Mouse (Mus musculus) layer of hippocampus, adult 9-11 months (tissue): ENCODE measurements around the gene Sfpq.

Experiments
- DNase-seq: peaks from one replicate; pipeline ENCODE4 v3.0.0; 2022

Sfpq gene

DNA sequence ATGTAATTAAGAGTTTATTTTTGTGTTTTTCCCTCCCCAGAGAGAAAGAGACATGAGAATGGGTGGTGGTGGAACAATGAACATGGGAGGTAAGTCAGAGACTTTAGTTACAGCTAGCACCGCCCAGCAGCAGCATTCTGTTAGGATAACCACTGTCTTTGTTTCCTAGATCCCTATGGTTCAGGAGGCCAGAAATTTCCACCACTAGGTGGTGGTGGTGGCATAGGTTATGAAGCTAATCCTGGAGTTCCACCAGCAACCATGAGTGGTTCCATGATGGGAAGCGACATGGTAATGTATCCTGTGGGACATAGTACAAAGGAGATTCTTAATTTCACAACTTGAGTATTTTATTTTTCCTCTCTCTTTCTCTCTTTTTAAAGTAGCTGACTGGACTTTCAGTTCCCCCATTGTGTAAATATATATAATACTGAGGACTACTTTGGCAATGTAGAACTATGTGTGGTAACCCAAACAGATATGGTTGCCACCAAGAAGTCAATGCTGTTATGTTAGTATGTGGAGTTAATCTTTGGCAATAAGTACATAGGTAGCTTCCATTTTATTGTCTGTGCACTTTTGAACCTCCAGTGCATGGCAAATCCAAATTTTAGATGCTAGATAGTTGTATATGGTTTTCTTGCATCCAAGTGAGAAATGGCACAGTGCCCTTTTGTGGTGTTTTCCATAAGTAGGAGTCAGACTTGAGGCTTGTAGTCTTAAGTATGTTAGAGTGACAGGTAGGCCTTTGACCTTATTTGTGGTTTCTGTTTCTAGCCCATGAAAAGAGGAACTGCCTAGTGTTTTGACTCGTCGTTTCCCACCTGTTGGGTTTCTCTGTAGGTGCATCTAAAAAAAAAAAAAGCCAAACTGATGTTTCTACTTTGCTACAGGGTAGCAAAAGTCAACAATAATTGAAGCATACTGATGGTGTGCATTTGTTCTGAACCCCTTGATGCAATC, 6.4 kb downstream of the Sfpq start:
- DNase-seq: no peak

DNA sequence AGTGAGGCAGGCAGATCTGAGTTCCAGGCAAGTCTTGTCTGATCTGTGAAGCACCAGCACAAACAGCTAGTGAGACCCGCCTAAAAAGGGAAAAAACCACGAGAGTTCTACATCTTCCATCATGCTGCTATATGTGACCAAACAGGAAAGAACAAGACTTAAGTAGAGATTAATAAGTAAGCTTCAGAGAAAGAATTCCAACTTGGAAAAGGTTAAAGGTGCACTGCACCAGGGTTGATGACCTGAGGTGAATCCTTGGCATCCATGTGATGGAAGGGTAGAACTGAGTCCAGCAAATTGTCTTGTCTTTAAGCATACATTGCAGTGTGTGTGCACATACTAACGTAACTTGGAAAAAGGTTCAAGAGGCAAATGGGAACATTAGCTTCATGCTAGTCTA, 16.0 kb downstream of the Sfpq start:
- no peak for DNase-seq

DNA sequence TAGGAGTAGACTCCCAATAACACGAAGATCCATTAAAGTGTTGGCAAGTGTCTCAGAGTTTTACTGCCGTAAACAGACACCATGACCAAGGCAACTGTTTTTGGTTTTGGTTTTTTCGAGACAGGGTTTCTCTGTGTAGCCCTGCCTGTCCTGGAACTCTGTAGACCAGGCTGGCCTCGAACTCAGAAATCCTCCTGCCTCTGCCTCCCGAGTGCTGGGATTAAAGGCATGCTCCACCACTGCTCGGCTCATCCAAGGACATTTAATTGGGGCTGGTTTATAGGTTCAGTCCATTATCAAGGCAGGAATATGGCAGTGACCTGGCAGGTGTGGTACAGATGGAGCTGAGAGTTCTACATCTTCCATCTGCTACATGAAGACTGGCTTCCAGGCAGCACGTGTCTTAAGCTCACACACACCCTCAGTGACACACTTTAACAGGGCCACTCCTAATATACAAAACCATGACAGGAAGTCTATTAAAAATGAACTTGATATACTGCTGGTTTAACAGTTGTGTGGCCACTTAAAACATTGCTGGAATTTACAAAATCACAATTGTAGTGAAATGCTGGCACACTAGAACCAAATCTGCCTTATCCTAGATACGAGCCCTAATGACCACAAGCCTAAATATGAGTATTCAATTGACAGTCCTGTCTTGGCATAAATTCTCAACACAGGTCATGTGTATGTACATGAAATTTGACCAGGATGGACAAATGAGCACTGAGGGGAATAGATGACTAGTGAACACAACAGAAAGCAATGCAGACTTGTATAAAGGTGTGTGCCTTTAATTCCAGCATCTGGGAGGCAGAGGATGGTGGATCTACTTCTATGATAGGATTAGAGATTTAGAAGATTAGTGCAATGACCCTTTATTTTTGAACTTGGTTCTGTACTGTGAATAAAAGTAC, 17.0 kb downstream of the Sfpq start:
- DNase-seq: no peak

GRCm38 (mm10) chr4:127038828-127039349, 17.8 kb downstream of the Sfpq start:
- no peak for DNase-seq

DNA sequence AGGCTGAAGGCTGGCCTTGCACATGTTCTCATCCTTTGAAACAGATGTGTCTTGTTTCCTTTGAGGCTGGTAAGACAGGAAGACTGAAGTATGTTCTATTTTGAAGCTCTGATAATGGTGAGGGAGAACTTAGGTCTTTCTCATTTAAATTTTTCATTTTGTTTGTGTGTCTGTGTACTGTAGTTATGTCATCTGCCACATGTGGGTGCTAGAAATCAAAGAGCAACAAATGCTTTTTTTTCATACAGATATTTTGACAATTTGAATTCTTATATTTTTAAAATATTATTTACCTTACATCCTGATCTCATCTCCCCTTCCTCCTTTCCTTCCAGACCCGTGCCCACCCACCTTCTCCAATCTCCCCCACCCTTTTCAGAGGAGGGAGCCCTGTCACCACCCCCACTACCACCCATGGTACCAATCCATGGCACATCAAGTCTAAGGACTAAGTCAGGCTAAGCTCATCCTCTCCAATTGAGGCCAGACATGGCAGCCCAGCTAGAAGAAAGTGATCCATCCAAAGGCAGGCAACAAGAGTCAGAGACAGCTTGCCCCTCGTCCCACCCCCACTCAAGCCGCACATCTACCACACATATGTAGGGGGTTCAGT, 18.9 kb downstream of the Sfpq start:
- no peak for DNase-seq

DNA sequence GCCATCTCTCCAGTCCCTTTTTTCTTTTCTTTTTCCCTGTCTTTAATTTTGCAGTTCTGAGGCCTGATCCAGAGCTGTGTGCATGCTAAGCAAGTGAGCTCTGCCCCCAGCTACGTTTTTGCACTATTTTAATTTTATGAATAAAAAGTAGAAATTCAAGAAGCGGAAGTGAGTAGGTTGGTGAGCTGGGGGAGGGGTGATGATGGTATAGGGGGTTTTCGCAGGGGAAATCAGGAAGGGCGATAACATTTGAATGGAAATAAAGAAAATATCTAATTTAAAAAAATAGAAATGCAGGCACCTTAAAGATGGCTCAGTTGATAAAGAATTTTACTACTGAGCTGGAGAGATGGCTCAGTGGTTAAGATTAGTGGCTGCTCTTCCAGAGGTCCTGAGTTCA, 22.4 kb downstream of the Sfpq start:
- DNase-seq: no peak

GRCm38 (mm10) chr4:127051121-127051520, 30.0 kb downstream of the Sfpq start:
- no peak for DNase-seq

- DNase-seq: no peak
Measured at GRCm38 (mm10) chr4:127053071-127053470, 31.9 kb downstream of the Sfpq start.

- DNase-seq: no peak
Measured at GRCm38 (mm10) chr4:127054522-127055198, 33.5 kb downstream of the Sfpq start.

- DNase-seq: peak; percentile 87
Measured at GRCm38 (mm10) chr4:127060585-127061290, 39.6 kb downstream of the Sfpq start, which contains the start of gene Zmym1. Gene Zmym1 (minus strand): TSS chr4:127061152.

- no peak for DNase-seq
Measured at GRCm38 (mm10) chr4:127064051-127064450, 42.9 kb downstream of the Sfpq start.

GRCm38 (mm10) chr4:127074915-127075314, 53.8 kb downstream of the Sfpq start:
- DNase-seq: no peak

DNA sequence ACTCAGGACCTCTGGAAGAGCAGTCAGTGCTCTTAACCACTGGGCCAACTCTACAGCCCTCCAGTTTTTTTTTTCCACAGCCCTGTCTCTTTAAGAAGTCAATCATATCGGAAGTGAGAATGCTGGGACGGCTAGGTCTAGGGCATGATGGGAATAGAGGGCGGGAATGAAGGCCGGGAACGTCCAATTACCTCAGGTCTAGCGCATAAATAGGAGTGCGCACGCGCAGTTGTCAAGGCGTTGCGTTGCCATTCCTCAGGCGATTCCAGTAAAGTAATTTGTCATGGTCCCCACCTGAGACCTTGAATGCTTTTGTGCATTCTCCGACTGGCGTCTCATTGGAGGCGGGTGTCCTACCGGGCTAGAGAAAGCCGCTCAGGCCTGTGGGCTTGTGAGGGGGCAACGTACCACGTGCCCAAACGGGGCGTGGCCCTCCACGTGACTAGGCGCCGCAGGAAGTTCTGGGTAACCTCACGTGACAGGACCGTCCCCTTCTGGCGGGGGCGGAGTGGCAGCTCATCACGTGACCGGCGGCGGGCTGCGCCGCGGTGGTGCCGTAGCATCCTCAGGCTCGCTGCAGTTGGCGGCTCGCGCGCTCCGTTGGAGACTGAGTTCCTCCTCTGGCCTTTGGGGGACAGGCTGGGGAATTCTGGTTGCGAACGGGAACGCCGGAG, 55.9 kb downstream of the Sfpq start, which contains the start of gene Zmym6:
Zmym6 (plus strand) TSS at position 509 of the 674 bp plus-strand sequence.
- peak; percentile 97 for DNase-seq

DNA sequence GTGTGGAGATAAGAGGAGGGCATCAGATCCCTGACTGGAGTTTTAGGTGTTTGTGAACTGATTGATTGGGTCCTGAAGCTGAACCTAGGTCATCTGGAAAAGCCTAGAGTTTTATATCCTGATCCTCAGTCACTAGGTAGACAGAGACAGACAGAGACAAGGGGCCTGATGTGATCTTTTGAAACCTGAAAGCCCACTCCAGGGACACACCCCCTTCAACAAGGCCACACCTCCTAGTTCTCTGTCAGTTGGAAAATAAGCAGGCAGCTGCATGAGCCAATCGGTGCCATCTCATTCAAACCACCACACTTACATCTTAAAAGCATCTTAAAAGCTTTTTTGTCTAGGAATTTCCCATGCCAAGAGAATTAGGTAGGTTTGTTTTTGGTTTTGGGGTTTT, 59.7 kb downstream of the Sfpq start:
- DNase-seq: no peak

GRCm38 (mm10) chr4:127083131-127083530, 62.0 kb downstream of the Sfpq start:
- no peak for DNase-seq

GRCm38 (mm10) chr4:127085761-127086160, 64.6 kb downstream of the Sfpq start:
- no peak for DNase-seq
